Mouse (Mus musculus) cerebellum, adult 9-11 months (tissue): ENCODE measurements around the gene Rbm20.

ENCODE experiments used
- DNase-seq: peaks from one replicate; pipeline ENCODE4 v3.0.0; 2022

The Rbm20 gene

DNA sequence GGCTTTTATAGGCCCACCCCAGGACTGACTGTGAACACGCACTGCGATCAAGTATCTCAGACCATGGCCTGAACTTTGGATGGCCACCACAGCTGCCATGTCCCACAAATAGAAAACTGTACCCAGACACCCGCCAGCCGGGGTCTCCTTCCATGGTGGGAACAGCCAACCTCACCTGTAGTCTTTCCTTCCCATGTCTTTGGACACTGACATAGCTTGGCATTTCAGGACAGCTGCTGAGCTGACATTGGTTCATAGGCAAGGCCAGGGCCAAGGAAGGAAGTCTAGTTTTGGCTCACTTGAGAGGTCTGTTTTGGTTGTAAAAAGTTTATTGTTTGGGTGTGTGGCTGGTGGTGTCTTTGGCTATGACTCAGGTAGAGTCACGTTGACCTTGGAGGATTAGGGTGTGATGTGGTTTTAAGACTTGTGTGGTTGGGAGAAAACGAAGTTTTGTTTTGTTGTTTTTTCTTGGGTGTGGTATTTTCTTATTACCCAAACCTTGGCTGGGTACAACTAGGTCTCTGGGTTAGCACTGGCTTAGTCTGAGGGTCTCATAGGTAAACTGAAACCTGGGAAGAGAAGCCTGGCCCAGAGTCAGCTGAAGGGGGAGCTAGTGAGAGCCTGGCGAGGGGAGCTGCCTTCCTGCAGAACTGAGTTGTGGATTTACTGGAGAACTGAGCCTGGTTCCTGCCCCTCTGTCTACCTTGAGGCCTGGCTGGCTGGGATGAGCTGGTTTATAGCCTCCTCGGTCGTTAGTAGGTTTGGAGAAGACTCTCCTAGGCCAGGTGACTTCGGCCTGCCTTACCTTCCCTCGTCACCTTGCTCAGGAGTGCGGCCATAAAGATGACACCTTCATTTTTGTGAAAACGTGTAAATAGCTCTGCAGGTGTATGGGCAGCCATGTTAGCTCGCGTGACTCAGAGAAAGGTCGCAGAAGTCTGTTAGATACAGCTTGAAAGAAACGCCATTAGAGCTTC lies 83.3 kb downstream of the Rbm20 start:
- no peak for DNase-seq

GRCm38 (mm10) chr19:53762749-53763438 lies 85.8 kb downstream of the Rbm20 start:
- no peak for DNase-seq

DNA sequence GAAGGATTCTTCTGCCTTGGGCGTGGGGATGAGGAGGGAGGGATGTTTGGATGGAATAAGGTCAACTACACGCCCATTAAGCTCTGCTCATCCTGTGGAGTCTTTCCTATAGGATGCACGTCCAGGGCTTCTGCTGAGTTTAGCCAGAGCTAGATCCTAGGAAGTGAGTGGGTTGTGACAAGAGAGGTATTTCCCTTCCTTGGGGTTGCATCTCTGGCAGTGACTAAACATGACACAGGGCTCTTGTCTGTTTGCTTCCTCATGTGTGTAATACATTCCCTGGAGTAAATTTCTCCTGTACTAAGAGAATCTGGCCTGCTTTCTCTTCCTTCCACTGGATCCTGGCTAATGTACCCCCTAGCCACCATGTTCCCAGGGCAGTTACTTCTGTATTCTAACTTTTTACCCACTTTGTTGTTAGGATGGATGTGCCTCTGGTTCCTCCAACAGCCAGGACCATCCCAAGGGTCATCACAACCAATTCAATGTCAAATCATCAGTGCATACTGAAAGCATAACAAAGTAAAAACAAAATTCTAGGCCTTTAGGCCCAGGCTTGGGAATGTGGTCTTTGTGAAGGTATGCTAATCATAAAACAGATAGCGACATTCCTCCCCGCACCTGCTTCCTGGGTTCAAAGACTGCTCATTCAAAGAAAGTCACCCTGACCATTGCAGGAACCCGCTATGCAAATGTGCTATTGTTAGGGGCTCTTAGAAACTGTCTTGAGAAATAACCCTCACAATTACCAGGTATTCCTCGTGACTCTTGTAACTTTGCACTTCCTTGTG lies 87.8 kb downstream of the Rbm20 start:
- DNase-seq, result no peak

DNA sequence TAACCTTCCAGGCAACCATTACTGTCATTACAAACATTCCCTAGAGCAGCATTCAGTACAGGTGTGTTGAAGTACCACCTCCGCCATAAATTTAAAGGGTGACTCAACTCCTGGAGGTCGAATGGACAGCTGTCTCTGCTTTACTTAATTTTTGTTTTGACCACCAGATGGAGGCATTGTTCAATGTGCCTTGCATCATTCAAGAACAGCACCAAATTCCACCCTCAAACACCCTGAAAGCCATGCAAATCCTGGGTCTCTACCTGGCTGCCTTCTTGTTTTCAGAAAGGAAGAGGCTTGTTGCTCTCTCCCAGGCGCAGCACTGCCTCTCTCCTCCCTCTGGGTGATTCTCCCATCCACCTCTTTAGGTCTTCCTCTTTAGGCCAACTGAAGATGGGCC lies 91.4 kb downstream of the Rbm20 start:
- peak; percentile 18 for DNase-seq

GRCm38 (mm10) chr19:53773937-53774640 lies 97.0 kb downstream of the Rbm20 start:
- no peak for DNase-seq

DNA sequence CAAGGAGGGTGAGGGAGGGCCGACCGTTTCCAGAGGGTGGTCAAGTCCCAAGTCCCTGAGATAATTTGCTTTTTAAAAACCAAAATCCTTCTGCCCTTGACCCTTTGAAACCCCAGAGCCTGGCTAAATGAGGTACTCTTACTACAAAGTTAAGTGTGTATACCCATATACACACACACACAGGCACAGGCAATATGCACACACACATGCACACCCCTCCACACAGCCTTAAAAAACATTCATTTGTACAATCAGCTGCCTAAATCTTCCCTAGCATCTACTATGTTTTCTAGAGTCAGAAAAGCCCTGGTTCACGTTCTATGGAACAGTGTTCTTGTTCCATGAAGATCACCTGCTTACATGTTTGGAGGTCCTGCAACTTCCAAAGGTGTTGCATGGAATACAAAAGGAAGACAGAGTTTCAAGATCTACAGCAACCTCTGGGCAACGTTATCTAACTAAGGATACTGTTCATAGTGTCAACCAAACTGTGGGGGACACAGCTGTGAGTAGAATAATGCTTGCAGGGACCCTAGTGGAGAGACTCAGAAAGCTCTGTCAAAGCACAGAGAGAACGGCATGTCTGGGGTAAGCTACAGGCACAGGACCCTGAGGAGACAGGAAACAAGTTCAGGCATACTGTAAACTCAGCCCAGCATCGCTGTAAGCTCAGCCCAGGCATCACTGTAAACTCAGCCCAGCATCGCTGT lies 97.7 kb downstream of the Rbm20 start:
- no peak for DNase-seq

- DNase-seq, result no peak
Observed at GRCm38 (mm10) chr19:53779402-53779801, 102.3 kb downstream of the Rbm20 start.

- no peak for DNase-seq
Observed at GRCm38 (mm10) chr19:53779818-53780217, 102.7 kb downstream of the Rbm20 start.

DNA sequence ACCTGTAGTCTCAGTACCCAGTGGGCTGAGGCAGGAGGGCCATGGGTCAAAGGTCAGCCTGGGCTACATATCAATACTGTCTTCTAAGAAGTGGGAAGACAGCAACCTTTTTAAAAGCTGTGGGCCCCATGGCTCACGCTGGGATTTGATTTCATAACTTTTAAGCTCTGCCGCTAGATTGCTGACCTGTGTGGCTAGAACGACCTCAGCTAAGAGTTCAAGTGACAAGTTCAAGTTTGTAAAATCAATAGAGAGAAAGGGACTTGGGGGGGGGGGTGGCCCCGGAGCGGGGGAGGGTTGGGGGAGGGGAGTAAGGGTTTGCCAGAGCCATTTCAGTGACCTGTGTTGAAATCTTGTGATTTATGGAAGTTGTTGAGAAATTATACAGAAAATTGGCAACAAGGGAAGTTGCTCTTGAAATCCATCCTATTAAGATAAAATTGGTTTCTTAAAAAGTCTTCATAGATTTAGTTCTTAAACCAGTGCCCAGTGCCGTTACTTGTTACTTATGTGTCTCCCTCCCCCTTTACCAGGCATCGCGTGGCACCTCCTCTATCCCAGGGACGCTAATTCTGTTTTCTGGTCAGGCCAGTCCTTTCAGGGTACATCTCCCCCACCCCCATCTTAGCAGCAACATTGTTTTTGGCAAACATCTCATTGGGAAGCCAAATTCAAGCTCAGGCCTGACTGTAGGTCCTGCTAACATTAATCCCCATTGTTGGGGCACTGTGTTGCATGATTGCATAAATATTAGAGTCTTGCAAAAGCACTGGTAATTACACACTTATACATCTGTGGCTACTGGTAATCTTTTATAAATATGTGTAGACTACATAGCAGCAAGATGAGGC lies 103.9 kb downstream of the Rbm20 start:
- no peak for DNase-seq

GRCm38 (mm10) chr19:53781826-53782225 lies 104.7 kb downstream of the Rbm20 start:
- DNase-seq, result no peak

GRCm38 (mm10) chr19:53785352-53785751 lies 108.2 kb downstream of the Rbm20 start:
- no peak for DNase-seq

GRCm38 (mm10) chr19:53786239-53786638 lies 109.1 kb downstream of the Rbm20 start:
- no peak for DNase-seq

DNA sequence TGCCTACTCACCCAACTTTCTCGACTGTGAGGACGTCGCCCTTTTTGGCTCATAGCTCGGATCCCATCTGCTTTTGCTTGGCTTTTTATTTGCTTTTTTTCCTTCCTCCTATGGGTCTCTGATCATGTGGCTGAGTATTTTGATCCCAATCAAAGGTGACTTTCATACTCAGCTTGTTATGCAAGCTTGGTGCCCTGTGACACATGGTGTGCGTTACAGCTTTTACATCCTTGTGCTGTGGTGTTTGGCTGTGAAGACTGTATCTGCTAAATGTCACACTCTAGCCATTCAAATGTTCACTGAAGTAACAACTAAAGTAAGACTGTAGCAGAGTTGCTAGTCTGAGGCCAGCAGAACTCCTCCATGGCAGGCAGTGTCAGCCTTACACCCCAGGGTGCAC lies 109.7 kb downstream of the Rbm20 start:
- DNase-seq, result no peak

- no peak for DNase-seq
Observed at GRCm38 (mm10) chr19:53788621-53789331, 111.7 kb downstream of the Rbm20 start.

GRCm38 (mm10) chr19:53789571-53789970 lies 112.5 kb downstream of the Rbm20 start:
- DNase-seq, result no peak

GRCm38 (mm10) chr19:53791751-53792720 lies 114.9 kb downstream of the Rbm20 start:
- no peak for DNase-seq

- no peak for DNase-seq
Observed at GRCm38 (mm10) chr19:53792976-53793897, 116.1 kb downstream of the Rbm20 start.
